In the genomic region with DNA sequence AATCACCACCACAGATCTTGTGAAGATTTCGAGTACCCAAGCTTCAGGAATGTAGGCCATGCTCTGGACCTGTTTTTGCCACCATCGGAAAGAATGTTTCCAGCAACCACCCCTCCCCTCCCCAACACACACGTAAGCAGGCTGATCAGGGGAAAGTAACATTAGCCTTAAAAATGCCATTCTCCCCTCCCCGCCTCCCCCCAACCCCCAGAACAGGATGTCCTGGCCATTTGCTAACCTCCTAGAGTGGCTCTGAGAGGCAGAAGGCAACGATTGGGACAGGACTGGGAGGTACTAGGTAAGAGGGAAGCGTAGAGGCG, we compare ENCODE assay signal across 8 mouse cellular contexts. TPM values are rescaled to one million over a fixed set of nuclear protein-coding genes. Genes with fewer than 3 reads are reported as not detected.
DNase-seq lines count a peak whose midpoint lies in the region; ATAC-seq and TF ChIP-seq lines count a peak whose summit lies in the region.

No protein-coding gene starts in this region.

- WGBS in kidney, embryonic 15.5 days, result 4% methylated on average over 7 of the region's 7 CpGs
- 2% methylated on average over 7 of the region's 7 CpGs for WGBS in hindbrain, embryonic 15.5 days
- 2% methylated on average over 7 of the region's 7 CpGs for whole genome bisulfite sequencing in midbrain, embryonic 15.5 days

- H3K4me2 ChIP-seq in kidney, embryonic 15.5 days, result peak overlapping the region; percentile 97
- H3K4me2 ChIP-seq in hindbrain, embryonic 15.5 days, result peak overlapping the region; percentile 98
- peak overlapping the region; percentile 100 for H3K4me2 ChIP-seq in midbrain, embryonic 15.5 days

- H3K4me3 ChIP-seq in kidney, embryonic 15.5 days (replicated peaks), result peak overlapping the region; percentile 60
- H3K4me3 ChIP-seq in cortical plate, adult 2 months (ENCODE audit: insufficient read depth, low read length), result peak overlapping the region; percentile 50
- peak overlapping the region; percentile 55 for H3K4me3 ChIP-seq in hindbrain, embryonic 15.5 days
- H3K4me3 ChIP-seq in midbrain, embryonic 15.5 days, result peak overlapping the region; percentile 52

- peaks cover 16% of the 10 kb centered on the region for H3K4me1 ChIP-seq in kidney, embryonic 15.5 days
- no peaks in the 10 kb centered on the region for H3K4me1 ChIP-seq in cortical plate, adult 2 months (ENCODE audit: control insufficient read depth, insufficient read depth, low read length)
- H3K4me1 ChIP-seq in hindbrain, embryonic 15.5 days (replicated peaks), result peaks cover 14% of the 10 kb centered on the region
- H3K4me1 ChIP-seq in midbrain, embryonic 15.5 days, result peaks cover 14% of the 10 kb centered on the region

- no peak for ATAC-seq in kidney, embryonic 15.5 days (replicated peaks; ENCODE audit: low FRiP score)
- ATAC-seq in hindbrain, embryonic 15.5 days (ENCODE audit: low FRiP score, low read depth), result no peak
- ATAC-seq in midbrain, embryonic 15.5 days (replicated peaks), result no peak
- no peak for ATAC-seq in inflammation-experienced regulatory T-cells, adult 6 months

- no peak for TF ChIP-seq POLR2A in cortical plate, adult 2 months (IDR thresholded peaks at IDR 0.05; ENCODE audit: extremely low read depth, insufficient read depth, low read length)

- DNase-seq in kidney, postnatal 10 days, result no peak
- no peak for DNase-seq in urinary bladder, postnatal 4 days (ENCODE audit: low spot score in 2 of 2)
- no peak for DNase-seq in layer of hippocampus, adult 9-11 months

- peaks cover 19% of the 10 kb centered on the region for H3K27me3 ChIP-seq in kidney, embryonic 15.5 days
- peaks cover 24% of the 10 kb centered on the region for H3K27me3 ChIP-seq in hindbrain, embryonic 15.5 days
- peaks cover 29% of the 10 kb centered on the region for H3K27me3 ChIP-seq in midbrain, embryonic 15.5 days (replicated peaks)

- no peaks in the 10 kb centered on the region for H3K36me3 ChIP-seq in kidney, embryonic 15.5 days
- H3K36me3 ChIP-seq in hindbrain, embryonic 15.5 days, result no peaks in the 10 kb centered on the region
- H3K36me3 ChIP-seq in midbrain, embryonic 15.5 days (replicated peaks), result no peaks in the 10 kb centered on the region

- peak overlapping the region; percentile 34; the same call in 1 of the 2 replicates for H3K9ac ChIP-seq in kidney, embryonic 15.5 days
- H3K9ac ChIP-seq in hindbrain, embryonic 15.5 days, result no peak overlapping the region; the same call in 1 of the 2 replicates
- H3K9ac ChIP-seq in midbrain, embryonic 15.5 days, result peak overlapping the region; percentile 41; the same call in 1 of the 2 replicates

- H3K9me3 ChIP-seq in kidney, embryonic 15.5 days (replicated peaks), result no peaks in the 10 kb centered on the region
- no peaks in the 10 kb centered on the region for H3K9me3 ChIP-seq in hindbrain, embryonic 15.5 days
- no peaks in the 10 kb centered on the region for H3K9me3 ChIP-seq in midbrain, embryonic 15.5 days

- TF ChIP-seq CTCF in cortical plate, adult 2 months (IDR thresholded peaks at IDR 0.05; ENCODE audit: extremely low read depth, insufficient read depth, low read length), result no peak

- H3K27ac ChIP-seq in kidney, embryonic 15.5 days, result peak overlapping the region; percentile 65
- no peak overlapping the region for H3K27ac ChIP-seq in cortical plate, adult 2 months (ENCODE audit: insufficient read depth, low read length)
- no peak overlapping the region for H3K27ac ChIP-seq in hindbrain, embryonic 15.5 days (replicated peaks)
- no peak overlapping the region for H3K27ac ChIP-seq in midbrain, embryonic 15.5 days

RNA-seq across cellular contexts. Expression of gene Gpr157, which starts 0.4 kb away (rescaled TPM):
- polyA plus RNA-seq in kidney, embryonic 15.5 days (2015; fragmentation: Nextera tagmentation; extraction: Ambion mirVana), result 0.51 and 0.53 TPM in 2 replicates
- polyA plus RNA-seq in cortical plate, adult 2 months (2012; rRNA removed), result 1.9 and 2.0 TPM in 2 replicates
- polyA plus RNA-seq in hindbrain, embryonic 15.5 days (2015; fragmentation: Nextera tagmentation; extraction: Ambion mirVana), result 0.40 and 0.59 TPM in 2 replicates
- 0.32 and 0.55 TPM in 2 replicates for polyA plus RNA-seq in midbrain, embryonic 15.5 days (2015; fragmentation: Nextera tagmentation; extraction: Ambion mirVana)
- polyA plus RNA-seq in inflammation-experienced regulatory T-cells, adult 6 months (2017; shearing (Covaris generic)), result under 1 TPM; 0.16 to 0.36 (median 0.33) TPM

RNA-seq across cellular contexts. Expression of gene Slc2a5, which starts 32.3 kb away (rescaled TPM):
- polyA plus RNA-seq in kidney, embryonic 15.5 days (2015; fragmentation: Nextera tagmentation; extraction: Ambion mirVana), result 1.6 and 2.7 TPM in 2 replicates
- polyA plus RNA-seq in cortical plate, adult 2 months (2012; rRNA removed), result 9.3 and 10.1 TPM in 2 replicates
- polyA plus RNA-seq in hindbrain, embryonic 15.5 days (2015; fragmentation: Nextera tagmentation; extraction: Ambion mirVana), result 2.2 TPM in 2 replicates
- 1.6 and 2.9 TPM in 2 replicates for polyA plus RNA-seq in midbrain, embryonic 15.5 days (2015; fragmentation: Nextera tagmentation; extraction: Ambion mirVana)
- polyA plus RNA-seq in inflammation-experienced regulatory T-cells, adult 6 months (2017; shearing (Covaris generic)), result not detected
